Mouse (Mus musculus) embryonic fibroblast, embryonic 13.5 days (primary cell): Measurements from ENCODE around the gene Pcx. TPM values are rescaled to one million over a fixed set of nuclear protein-coding genes. Genes with fewer than 3 reads are reported as not detected.

Experiments
- H3K27ac ChIP-seq: 2 replicates; pipeline ENCODE4 v1.5.1; 2012; ENCODE audit warnings: low read length, control low read depth, inconsistent platforms; ENCODE audit not compliant: insufficient read depth
- H3K4me1 ChIP-seq: 2 replicates; pipeline ENCODE4 v1.6.1; 2011; ENCODE audit warnings: low read length; ENCODE audit not compliant: control insufficient read depth, insufficient read depth
- H3K4me3 ChIP-seq: 2 replicates; pipeline ENCODE4 v1.5.1; 2011; ENCODE audit warnings: mild to moderate bottlenecking, control low read depth, low read length; ENCODE audit not compliant: insufficient read depth
- CTCF ChIP-seq: IDR thresholded peaks from 2 replicates; pipeline ENCODE4 v1.5.1; 2011; ENCODE audit warnings: mild to moderate bottlenecking, control low read depth, low read length, moderate library complexity, borderline replicate concordance; ENCODE audit not compliant: insufficient read depth
- POLR2A ChIP-seq: IDR thresholded peaks from 2 replicates; pipeline ENCODE4 v1.6.1; 2011; ENCODE audit warnings: low read depth, mild to moderate bottlenecking, control low read depth, low read length, moderate library complexity
- polyA plus RNA-seq: library from polyadenylated mRNA; stranded (reverse); fragments of >200 nt; gene quantifications from 2 replicates; pipeline ENCODE4 v1.2.4, GENCODE M21; 2011; ENCODE audit warnings: low read depth; ENCODE audit not compliant: missing spikeins, insufficient read length

Gene Pcx
- polyA plus RNA-seq, 1 experiment, result 16.4 TPM

GRCm38 (mm10) chr19:4515746-4516145 lies 5.5 kb downstream of the Pcx start:
- TF ChIP-seq CTCF, result no peak
- no peak for TF ChIP-seq POLR2A
- peaks cover 22% of the 10 kb centered on the region for H3K4me1 ChIP-seq
- no peak overlapping the region for H3K4me3 ChIP-seq
- H3K27ac ChIP-seq, result 0 out of 2 replicates have a peak overlapping the region, but pooled peaks have one; percentile 20

GRCm38 (mm10) chr19:4516288-4516687 lies 6.0 kb downstream of the Pcx start:
- H3K4me1 ChIP-seq, result peaks cover 22% of the 10 kb centered on the region
- H3K27ac ChIP-seq, result peak overlapping the region; percentile 20; the same call in 1 of the 2 replicates
- no peak overlapping the region for H3K4me3 ChIP-seq
- TF ChIP-seq POLR2A, result no peak
- TF ChIP-seq CTCF, result no peak

GRCm38 (mm10) chr19:4517483-4517882 lies 7.2 kb downstream of the Pcx start:
- Histone ChIP-seq H3K27ac (peak overlapping the region; percentile 78), H3K4me1 (peaks cover 24% of the 10 kb centered on the region), H3K4me3 (no peak overlapping the region)
- TF ChIP-seq CTCF (no peak), POLR2A (no peak)

- Histone ChIP-seq H3K4me3 (no peak overlapping the region), H3K27ac (peak overlapping the region; percentile 98)
- TF ChIP-seq CTCF, result no peak
- TF ChIP-seq POLR2A, result no peak
These were observed 11.3 kb downstream of the Pcx start for GRCm38 (mm10) chr19:4521426-4522050.

GRCm38 (mm10) chr19:4534646-4535045 lies 24.4 kb downstream of the Pcx start:
- TF ChIP-seq POLR2A, result no peak
- no peak for TF ChIP-seq CTCF
- Histone ChIP-seq H3K27ac (no peak overlapping the region), H3K4me3 (no peak overlapping the region), H3K4me1 (no peaks in the 10 kb centered on the region)

More at GRCm38 (mm10) chr19:4521426-4522050, 11.3 kb downstream of the Pcx start:
- peaks cover 14% of the 10 kb centered on the region for H3K4me1 ChIP-seq

GRCm38 (mm10) chr19:4535922-4536321 lies 25.6 kb downstream of the Pcx start:
- no peak for TF ChIP-seq CTCF
- no peak for TF ChIP-seq POLR2A
- no peak overlapping the region for H3K27ac ChIP-seq
- H3K4me1 ChIP-seq, result no peaks in the 10 kb centered on the region
- H3K4me3 ChIP-seq, result no peak overlapping the region

GRCm38 (mm10) chr19:4536606-4537005 lies 26.3 kb downstream of the Pcx start:
- Histone ChIP-seq H3K27ac (no peak overlapping the region), H3K4me3 (no peak overlapping the region), H3K4me1 (peaks cover under 1% of the 10 kb centered on the region; the same call in 1 of the 2 replicates)
- TF ChIP-seq CTCF, result no peak
- TF ChIP-seq POLR2A, result no peak

- Histone ChIP-seq H3K4me3 (no peak overlapping the region), H3K27ac (no peak overlapping the region), H3K4me1 (peaks cover 3% of the 10 kb centered on the region; the same call in 1 of the 2 replicates)
- TF ChIP-seq CTCF, result no peak
- TF ChIP-seq POLR2A, result no peak
These were observed 30.0 kb downstream of the Pcx start for GRCm38 (mm10) chr19:4540263-4540662.

- TF ChIP-seq POLR2A (no peak), CTCF (no peak)
- H3K4me1 ChIP-seq, result peaks cover 3% of the 10 kb centered on the region; the same call in 1 of the 2 replicates
- no peak overlapping the region for H3K4me3 ChIP-seq
- H3K27ac ChIP-seq, result no peak overlapping the region
These were observed 30.7 kb downstream of the Pcx start for GRCm38 (mm10) chr19:4540992-4541391.

- no peak for TF ChIP-seq POLR2A
- no peak for TF ChIP-seq CTCF
- Histone ChIP-seq H3K27ac (no peak overlapping the region), H3K4me1 (peaks cover 3% of the 10 kb centered on the region; the same call in 1 of the 2 replicates), H3K4me3 (no peak overlapping the region)
These were observed 31.8 kb downstream of the Pcx start for GRCm38 (mm10) chr19:4542081-4542480.
